Comparison of ENCODE assay signal across 12 mouse cellular contexts in the genomic region with DNA sequence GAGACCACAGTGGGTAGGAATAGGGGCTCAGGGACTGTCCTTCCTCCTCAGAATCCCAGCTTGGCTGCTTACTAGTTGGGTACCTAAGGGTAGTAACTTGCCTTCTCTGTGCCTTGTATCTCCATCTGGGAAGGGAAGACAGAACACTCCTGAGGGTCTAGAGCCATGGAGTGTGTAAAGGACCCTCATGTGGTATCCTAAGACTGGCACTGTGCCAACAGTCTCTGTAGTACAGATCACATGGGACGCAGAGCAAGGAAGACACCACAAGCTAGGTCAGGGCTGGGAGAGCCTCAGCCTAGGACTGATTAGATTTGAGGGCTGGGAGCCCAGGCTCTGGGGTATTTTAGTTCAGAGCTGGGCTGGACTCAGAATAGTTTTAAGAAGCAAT. TPM values are rescaled to one million over a fixed set of nuclear protein-coding genes. Genes with fewer than 3 reads are reported as not detected.
DNase-seq lines count a peak whose midpoint lies in the region; ATAC-seq and TF ChIP-seq lines count a peak whose summit lies in the region.
"Had no signal": no experiment of that assay in that cellular context is flagged by ENCODE, and none has a peak within 500 bp of the region (broad histone marks: within the 10 kb centered on the region; RNA-seq: fewer than 3 reads in every experiment).

No protein-coding gene starts in this region.

- H3K4me2 ChIP-seq in forebrain, embryonic 11.5 days (ENCODE audit: low read depth, low read length, severe bottlenecking), result no peak overlapping the region
- H3K4me2 ChIP-seq in kidney, postnatal 0 days (ENCODE audit: low read length), result no peak overlapping the region
- no peak overlapping the region for H3K4me2 ChIP-seq in hindbrain, postnatal 0 days (ENCODE audit: low read depth, low read length)
- H3K4me2 ChIP-seq: embryonic facial prominence, embryonic 13.5 days had no signal

- H3K9ac ChIP-seq in forebrain, embryonic 11.5 days (ENCODE audit: low read length), result no peak overlapping the region
- no peak overlapping the region for H3K9ac ChIP-seq in kidney, postnatal 0 days (ENCODE audit: low read depth, low read length)
- H3K9ac ChIP-seq in hindbrain, postnatal 0 days (replicated peaks; ENCODE audit: low read length), result no peak overlapping the region

- WGBS in forebrain, embryonic 10.5 days, result 95% methylated on average over 1 of the region's 1 CpGs
- WGBS in forebrain, embryonic 11.5 days, result 85% methylated on average over 1 of the region's 1 CpGs
- WGBS in kidney, postnatal 0 days, result 57% methylated on average over 1 of the region's 1 CpGs
- WGBS in hindbrain, postnatal 0 days, result 39% methylated on average over 1 of the region's 1 CpGs

- peaks cover 10% of the 10 kb centered on the region for H3K4me1 ChIP-seq in forebrain, embryonic 10.5 days
- no peaks in the 10 kb centered on the region for H3K4me1 ChIP-seq in forebrain, embryonic 11.5 days (replicated peaks; ENCODE audit: control insufficient read depth, insufficient read depth, low read length)
- H3K4me1 ChIP-seq in kidney, postnatal 0 days (replicated peaks; ENCODE audit: insufficient read depth, low read length), result 0 out of 2 replicates have a peak, but pooled peaks cover 4% of the 10 kb centered on the region
- peaks cover 14% of the 10 kb centered on the region for H3K4me1 ChIP-seq in bone marrow macrophage, adult 2 months (ENCODE audit: control insufficient read depth, insufficient read depth, low read length)
- peaks cover 5% of the 10 kb centered on the region for H3K4me1 ChIP-seq in hindbrain, postnatal 0 days (ENCODE audit: insufficient read depth, low read length)

- ATAC-seq in forebrain, embryonic 11.5 days (replicated peaks; ENCODE audit: low FRiP score), result no peak
- ATAC-seq in kidney, postnatal 0 days (replicated peaks; ENCODE audit: low FRiP score, low read depth), result no peak
- ATAC-seq in hindbrain, postnatal 0 days, result peak; percentile 19; the same call in 1 of the 2 replicates

- no peaks in the 10 kb centered on the region for H3K36me3 ChIP-seq in forebrain, embryonic 10.5 days (replicated peaks)
- no peaks in the 10 kb centered on the region for H3K36me3 ChIP-seq in forebrain, embryonic 11.5 days (ENCODE audit: control insufficient read depth, insufficient read depth, low read length)
- no peaks in the 10 kb centered on the region for H3K36me3 ChIP-seq in kidney, postnatal 0 days (ENCODE audit: insufficient read depth, low read length)
- no peaks in the 10 kb centered on the region; the same call in 1 of the 2 replicates for H3K36me3 ChIP-seq in hindbrain, postnatal 0 days (ENCODE audit: insufficient read depth, low read length)
- H3K36me3 ChIP-seq: embryonic facial prominence, embryonic 13.5 days had no signal

- 0 out of 2 replicates have a peak overlapping the region, but pooled peaks have one; percentile 58 for H3K27ac ChIP-seq in forebrain, embryonic 10.5 days
- H3K27ac ChIP-seq in forebrain, embryonic 11.5 days (ENCODE audit: low read depth, low read length), result no peak overlapping the region
- H3K27ac ChIP-seq in kidney, postnatal 0 days, result 0 out of 2 replicates have a peak overlapping the region, but pooled peaks have one; percentile 2
- 0 out of 2 replicates have a peak overlapping the region, but pooled peaks have one; percentile 20 for H3K27ac ChIP-seq in bone marrow macrophage, adult 2 months (ENCODE audit: insufficient read depth, low read depth, low read length)
- peak overlapping the region; percentile 55; the same call in 1 of the 2 replicates for H3K27ac ChIP-seq in hindbrain, postnatal 0 days

- no peak for TF ChIP-seq CTCF in kidney, postnatal 0 days (IDR thresholded peaks at IDR 0.05; ENCODE audit: low read depth)
- TF ChIP-seq CTCF in bone marrow macrophage, adult 2 months (IDR thresholded peaks at IDR 0.05; ENCODE audit: low read depth, low read length), result no peak
- no peak for TF ChIP-seq CTCF in hindbrain, postnatal 0 days (IDR thresholded peaks at IDR 0.05; ENCODE audit: low read depth)

- H3K27me3 ChIP-seq in forebrain, embryonic 10.5 days (ENCODE audit: poor library complexity, severe bottlenecking), result no peaks in the 10 kb centered on the region
- H3K27me3 ChIP-seq in forebrain, embryonic 11.5 days (ENCODE audit: control insufficient read depth, insufficient read depth, low read length), result no peaks in the 10 kb centered on the region
- no peaks in the 10 kb centered on the region for H3K27me3 ChIP-seq in kidney, postnatal 0 days (ENCODE audit: insufficient read depth, low read length)
- H3K27me3 ChIP-seq in hindbrain, postnatal 0 days (ENCODE audit: insufficient read depth, low read length), result no peaks in the 10 kb centered on the region
- H3K27me3 ChIP-seq: embryonic facial prominence, embryonic 13.5 days had no signal

- H3K9me3 ChIP-seq in forebrain, embryonic 10.5 days, result no peaks in the 10 kb centered on the region
- no peaks in the 10 kb centered on the region for H3K9me3 ChIP-seq in forebrain, embryonic 11.5 days (ENCODE audit: control insufficient read depth, low read length)
- no peaks in the 10 kb centered on the region for H3K9me3 ChIP-seq in kidney, postnatal 0 days (replicated peaks; ENCODE audit: low read length)
- no peaks in the 10 kb centered on the region for H3K9me3 ChIP-seq in hindbrain, postnatal 0 days (ENCODE audit: low read length)
- H3K9me3 ChIP-seq: embryonic facial prominence, embryonic 13.5 days had no signal

- DNase-seq in forebrain, embryonic 10.5 days (ENCODE audit: extremely low spot score, low spot score), result no peak
- no peak for DNase-seq in forebrain, embryonic 11.5 days (ENCODE audit: low spot score)
- DNase-seq in kidney, postnatal 0 days (ENCODE audit: low spot score), result no peak
- no peak for DNase-seq in kidney, postnatal 10 days
- peak; percentile 31 for DNase-seq in hindbrain, postnatal 0 days (ENCODE audit: low spot score)
- no peak for DNase-seq in spleen, postnatal 36 days (ENCODE audit: low spot score in 2 of 2)
- DNase-seq in urinary bladder, postnatal 25 days (ENCODE audit: low spot score), result no peak
- DNase-seq: adrenal gland, adult 2 months; gastrocnemius, adult 2 months had no signal

- no peak overlapping the region for H3K4me3 ChIP-seq in forebrain, embryonic 10.5 days
- H3K4me3 ChIP-seq in forebrain, embryonic 11.5 days (ENCODE audit: low read depth, low read length), result no peak overlapping the region
- H3K4me3 ChIP-seq in kidney, postnatal 0 days (replicated peaks; ENCODE audit: low read depth, low read length), result no peak overlapping the region
- no peak overlapping the region for H3K4me3 ChIP-seq in bone marrow macrophage, adult 2 months (ENCODE audit: insufficient read depth, low read length)
- H3K4me3 ChIP-seq in hindbrain, postnatal 0 days (ENCODE audit: low read length), result no peak overlapping the region
- H3K4me3 ChIP-seq: embryonic facial prominence, embryonic 13.5 days; gastrocnemius, adult 2 months; megakaryocyte, embryonic 14.5 days had no signal

- TF ChIP-seq POLR2A in bone marrow macrophage, adult 2 months (IDR thresholded peaks at IDR 0.05; ENCODE audit: borderline replicate concordance, low read depth, low read length), result no peak

RNA-seq across cellular contexts. Expression of a gene that starts 27.3 kb away (rescaled TPM):
- 17.2 and 17.8 TPM in 2 replicates for polyA plus RNA-seq in forebrain, embryonic 10.5 days (2016; fragmentation: Nextera tagmentation; extraction: Ambion mirVana)
- 16.4 and 16.5 TPM in 2 replicates for polyA plus RNA-seq in forebrain, embryonic 11.5 days (2014; fragmentation: Nextera tagmentation; extraction: Ambion mirVana)
- 32.3 and 32.8 TPM in 2 replicates for polyA plus RNA-seq in kidney, postnatal 0 days (2015; fragmentation: Nextera tagmentation; extraction: Ambion mirVana)
- polyA plus RNA-seq in bone marrow macrophage, adult 2 months (2012; ENCODE audit: insufficient read depth, insufficient read length, missing spikeins), result 39.6 and 42.1 TPM in 2 replicates
- total RNA-seq in hindbrain, postnatal 0 days (2014; rRNA removed), result 24.9 and 37.1 TPM in 2 replicates
- 35.1 and 35.2 TPM in 2 replicates for polyA plus RNA-seq in hindbrain, postnatal 0 days (2015; fragmentation: Nextera tagmentation; extraction: Ambion mirVana)
